22 mouse cellular contexts compared by ENCODE assay signal in the genomic region with DNA sequence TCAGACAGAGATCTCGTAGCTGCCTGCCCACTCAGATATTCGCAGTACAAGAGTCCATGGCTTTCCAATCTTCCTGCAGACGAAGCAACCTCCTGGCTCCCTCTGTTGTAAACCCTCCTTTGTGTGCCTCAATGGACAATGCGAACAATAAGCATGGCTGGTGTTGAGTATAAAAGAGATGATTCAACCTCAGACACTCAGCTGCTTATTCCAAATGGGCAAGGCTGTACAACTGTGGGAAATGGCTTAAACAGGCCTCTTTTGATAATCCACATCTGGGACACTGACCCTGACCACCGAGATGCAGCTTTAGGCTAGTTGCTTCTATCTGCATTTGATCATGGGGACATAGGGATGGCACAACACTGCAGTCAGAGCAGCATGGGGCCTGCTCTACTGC. TPM values are rescaled to one million over a fixed set of nuclear protein-coding genes. Genes with fewer than 3 reads are reported as not detected.
A peak's percentile ranks its signal among the peaks of the same experiment; 100 is the strongest.
DNase-seq lines count a peak whose midpoint lies in the region; ATAC-seq and TF ChIP-seq lines count a peak whose summit lies in the region.
"Had no signal": no experiment of that assay in that cellular context is flagged by ENCODE, and none has a peak within 500 bp of the region (broad histone marks: within the 10 kb centered on the region; RNA-seq: fewer than 3 reads in every experiment).

No protein-coding gene starts in this region.

- no peak overlapping the region for H3K4me2 ChIP-seq in midbrain, postnatal 0 days (ENCODE audit: low read depth, low read length, poor library complexity, severe bottlenecking)
- no peak overlapping the region for H3K4me2 ChIP-seq in liver, postnatal 0 days (ENCODE audit: low read depth, low read length)
- H3K4me2 ChIP-seq: forebrain, embryonic 13.5 days; heart, embryonic 13.5 days; hindbrain, embryonic 12.5 days had no signal

- no peaks in the 10 kb centered on the region for H3K9me3 ChIP-seq in midbrain, embryonic 10.5 days (replicated peaks)
- no peaks in the 10 kb centered on the region for H3K9me3 ChIP-seq in midbrain, postnatal 0 days (ENCODE audit: low read length)
- no peaks in the 10 kb centered on the region for H3K9me3 ChIP-seq in liver, postnatal 0 days (ENCODE audit: low read length)
- H3K9me3 ChIP-seq: embryonic facial prominence, embryonic 10.5 days; forebrain, embryonic 13.5 days; heart, embryonic 13.5 days; hindbrain, embryonic 12.5 days had no signal

- no peaks in the 10 kb centered on the region for H3K36me3 ChIP-seq in midbrain, embryonic 10.5 days
- no peaks in the 10 kb centered on the region for H3K36me3 ChIP-seq in midbrain, postnatal 0 days (ENCODE audit: insufficient read depth, low read length)
- no peaks in the 10 kb centered on the region for H3K36me3 ChIP-seq in liver, postnatal 0 days (replicated peaks; ENCODE audit: insufficient read depth, low read length)
- H3K36me3 ChIP-seq: embryonic facial prominence, embryonic 10.5 days; heart, embryonic 13.5 days; hindbrain, embryonic 12.5 days had no signal

- ATAC-seq in frontal cortex, adult (ENCODE audit: low TSS enrichment) = peak; percentile 81
- no peak for ATAC-seq in midbrain, postnatal 0 days (ENCODE audit: low FRiP score)
- no peak for ATAC-seq in liver, postnatal 0 days
- ATAC-seq: forebrain, embryonic 13.5 days; forebrain, postnatal 0 days; hindbrain, embryonic 16.5 days had no signal

- TF ChIP-seq EP300 in liver, postnatal 0 days (IDR thresholded peaks at IDR 0.05; ENCODE audit: low read depth) = no peak

- DNase-seq in frontal cortex, postnatal 14 days (ENCODE audit: low spot score in 2 of 2) = no peak
- DNase-seq in layer of hippocampus, adult 8-10 months (ENCODE audit: low spot score in 2 of 2) = peak; percentile 20 to 35
- DNase-seq in layer of hippocampus, postnatal 36 days = no peak
- no peak for DNase-seq in midbrain, embryonic 10.5 days (ENCODE audit: low spot score)
- DNase-seq in midbrain, postnatal 0 days (ENCODE audit: low spot score) = no peak
- DNase-seq in telencephalon, adult 2 months (ENCODE audit: low read depth, low spot score) = peak; percentile 68
- no peak for DNase-seq in liver, postnatal 0 days
- DNase-seq: adrenal gland, postnatal 10 days; cerebellum, adult 11-12 months; cerebellum, adult 9-11 months; forebrain, postnatal 0 days; gastrocnemius, postnatal 10 days; heart, adult 2 months; heart, postnatal 4 days had no signal

- 53% methylated on average over 5 of the region's 5 CpGs for WGBS in midbrain, embryonic 10.5 days
- WGBS in midbrain, postnatal 0 days = 39% methylated on average over 5 of the region's 5 CpGs
- 82% methylated on average over 5 of the region's 5 CpGs for WGBS in liver, postnatal 0 days (ENCODE audit: insufficient replicate concordance)

- H3K4me3 ChIP-seq in midbrain, embryonic 10.5 days = no peak overlapping the region
- H3K4me3 ChIP-seq in midbrain, postnatal 0 days (ENCODE audit: low read depth, low read length) = no peak overlapping the region
- H3K4me3 ChIP-seq in liver, postnatal 0 days (ENCODE audit: low read depth, low read length) = no peak overlapping the region
- H3K4me3 ChIP-seq: embryonic facial prominence, embryonic 10.5 days; forebrain, embryonic 13.5 days; heart, adult 2 months; heart, embryonic 13.5 days; hindbrain, embryonic 12.5 days had no signal

- H3K4me1 ChIP-seq in midbrain, embryonic 10.5 days = peaks cover 9% of the 10 kb centered on the region
- H3K4me1 ChIP-seq in midbrain, postnatal 0 days (ENCODE audit: insufficient read depth, low read length) = no peaks in the 10 kb centered on the region
- H3K4me1 ChIP-seq in liver, postnatal 0 days (ENCODE audit: insufficient read depth) = no peaks in the 10 kb centered on the region
- H3K4me1 ChIP-seq: forebrain, embryonic 13.5 days; heart, embryonic 13.5 days; hindbrain, embryonic 12.5 days had no signal

- no peak for TF ChIP-seq CTCF in midbrain, postnatal 0 days (IDR thresholded peaks at IDR 0.05)
- no peak for TF ChIP-seq CTCF in liver, postnatal 0 days (IDR thresholded peaks at IDR 0.05; ENCODE audit: low read depth)

- no peak overlapping the region for H3K9ac ChIP-seq in midbrain, postnatal 0 days (replicated peaks; ENCODE audit: low read length, poor library complexity, severe bottlenecking)
- H3K9ac ChIP-seq in liver, postnatal 0 days (replicated peaks) = no peak overlapping the region
- H3K9ac ChIP-seq: forebrain, embryonic 13.5 days; forebrain, postnatal 0 days; heart, embryonic 13.5 days; hindbrain, embryonic 12.5 days had no signal

- H3K27ac ChIP-seq in midbrain, embryonic 10.5 days (replicated peaks) = peak overlapping the region; percentile 58; the same call in 1 of the 2 replicates
- H3K27ac ChIP-seq in midbrain, postnatal 0 days (ENCODE audit: low read depth, low read length) = no peak overlapping the region
- no peak overlapping the region for H3K27ac ChIP-seq in liver, postnatal 0 days (ENCODE audit: low read depth)
- H3K27ac ChIP-seq: embryonic facial prominence, embryonic 10.5 days; forebrain, embryonic 13.5 days; heart, adult 2 months; heart, embryonic 13.5 days; hindbrain, embryonic 12.5 days had no signal

- H3K27me3 ChIP-seq in midbrain, embryonic 10.5 days (ENCODE audit: low read depth, poor library complexity, severe bottlenecking) = no peaks in the 10 kb centered on the region
- no peaks in the 10 kb centered on the region for H3K27me3 ChIP-seq in midbrain, postnatal 0 days (ENCODE audit: insufficient read depth, low read length)
- no peaks in the 10 kb centered on the region for H3K27me3 ChIP-seq in liver, postnatal 0 days (ENCODE audit: insufficient read depth, low read length)
- H3K27me3 ChIP-seq: forebrain, embryonic 13.5 days; heart, embryonic 13.5 days; hindbrain, embryonic 12.5 days had no signal

RNA-seq across cellular contexts. Expression of a gene that starts 19.0 kb away (rescaled TPM):
- total RNA-seq in layer of hippocampus, adult 8-10 months (2022) = 10 to 100 TPM in 1 of 4 experiments, 1 to 10 TPM in 3; 5.7 to 10.9 (median 6.6) TPM
- 1 to 10 TPM; 6.7 to 9.9 TPM for total RNA-seq in layer of hippocampus, postnatal 36 days (2021)
- 0.16 and 0.17 TPM in 2 replicates for polyA plus RNA-seq in midbrain, embryonic 10.5 days (2016; fragmentation: Nextera tagmentation; extraction: Ambion mirVana)
- 1.9 and 2.1 TPM in 2 replicates for total RNA-seq in midbrain, postnatal 0 days (2014; rRNA removed)
- 0.48 and 0.80 TPM in 2 replicates for polyA plus RNA-seq in midbrain, postnatal 0 days (2015; fragmentation: Nextera tagmentation; extraction: Ambion mirVana)
- 0.47 and 0.60 TPM in 2 replicates for polyA plus RNA-seq in liver, postnatal 0 days (2015; fragmentation: Nextera tagmentation; extraction: Ambion mirVana)
- total RNA-seq: MEL had no signal
- polyA plus RNA-seq: C2C12 had no signal

Comparison
In these comparisons a context has a peak if more than half of its experiments do, and no peak if none do; other contexts are left out.
1. DNase-seq: peak in layer of hippocampus, adult 8-10 months (2 of 2) and telencephalon, adult 2 months (single experiment); none in frontal cortex, postnatal 14 days (0 of 2), layer of hippocampus, postnatal 36 days (0 of 2), midbrain, embryonic 10.5 days (single experiment), midbrain, postnatal 0 days (single experiment) and liver, postnatal 0 days (single experiment).